Mouse (Mus musculus) olfactory bulb, adult 2 months (tissue): ENCODE results near the gene Ctsf.

Source experiments
- CTCF ChIP-seq: fragments of 200-500 bp; IDR thresholded peaks from 2 replicates; pipeline ENCODE4 v1.5.1; 2012; ENCODE audit warnings: low read depth, mild to moderate bottlenecking, low read length, moderate library complexity; ENCODE audit not compliant: insufficient read depth
- POLR2A ChIP-seq: fragments of 200-500 bp; IDR thresholded peaks from 2 replicates; pipeline ENCODE4 v1.6.1; 2012; ENCODE audit warnings: mild to moderate bottlenecking, low read depth, low read length, moderate library complexity; ENCODE audit not compliant: insufficient read depth

- TF ChIP-seq CTCF (no peak), POLR2A (no peak)
These were observed 15.8 kb upstream of the Ctsf start, which contains the start of the genes Ccs and Ccdc87 for GRCm38 (mm10) chr19:4839149-4839548.
